Comparison of ENCODE assay signal across 32 mouse cellular contexts in genomic region chr10:92995186-92995585, GRCm38 (mm10).
"Had no signal": no experiment of that assay in that cellular context is flagged by ENCODE, and none has a peak within 500 bp of the region (broad histone marks: within the 10 kb centered on the region; RNA-seq: fewer than 3 reads in every experiment).

No protein-coding gene starts in this region.

- DNase-seq: heart, postnatal 10 days; heart, postnatal 14 days; heart, postnatal 36 days; kidney, adult 11 months; kidney, adult 18-20 months; kidney, adult 2 months; kidney, adult 8-10 months; kidney, adult 9 months; kidney, postnatal 10 days; kidney, postnatal 14 days; kidney, postnatal 25 days; kidney, postnatal 36 days; kidney, postnatal 4 days; layer of hippocampus, adult 9-11 months; layer of hippocampus, postnatal 36 days had no signal

- H3K4me3 ChIP-seq: heart, embryonic 13.5 days; heart, embryonic 15.5 days; hindbrain, embryonic 10.5 days; hindbrain, embryonic 12.5 days; hindbrain, embryonic 13.5 days; hindbrain, embryonic 15.5 days; intestine, embryonic 15.5 days; kidney, embryonic 15.5 days; layer of hippocampus, adult 2 months had no signal

- H3K9me3 ChIP-seq: heart, embryonic 13.5 days; heart, embryonic 15.5 days; hindbrain, embryonic 10.5 days; hindbrain, embryonic 12.5 days; hindbrain, embryonic 13.5 days; hindbrain, embryonic 15.5 days; intestine, embryonic 15.5 days; kidney, embryonic 15.5 days had no signal

- ATAC-seq: hindbrain, embryonic 16.5 days; hindbrain, postnatal 0 days; inflammation-experienced regulatory T-cells, adult 6 months; intestine, embryonic 15.5 days; intestine, embryonic 16.5 days; intestine, postnatal 0 days had no signal

- H3K4me2 ChIP-seq: heart, embryonic 11.5 days; heart, embryonic 13.5 days; heart, embryonic 15.5 days; hindbrain, embryonic 12.5 days; hindbrain, embryonic 13.5 days; hindbrain, embryonic 14.5 days; hindbrain, embryonic 15.5 days; intestine, embryonic 15.5 days; kidney, embryonic 15.5 days had no signal

- H3K36me3 ChIP-seq: heart, embryonic 13.5 days; heart, embryonic 15.5 days; hindbrain, embryonic 10.5 days; hindbrain, embryonic 12.5 days; hindbrain, embryonic 13.5 days; hindbrain, embryonic 15.5 days; intestine, embryonic 15.5 days; kidney, embryonic 15.5 days had no signal

- H3K27me3 ChIP-seq: heart, embryonic 13.5 days; heart, embryonic 15.5 days; hindbrain, embryonic 12.5 days; hindbrain, embryonic 13.5 days; hindbrain, embryonic 15.5 days; intestine, embryonic 15.5 days; kidney, embryonic 15.5 days had no signal

- H3K4me1 ChIP-seq: heart, embryonic 15.5 days; hindbrain, embryonic 10.5 days; hindbrain, embryonic 12.5 days; hindbrain, embryonic 13.5 days; hindbrain, embryonic 15.5 days; intestine, embryonic 15.5 days; kidney, embryonic 15.5 days had no signal

- H3K27ac ChIP-seq: heart, embryonic 13.5 days; heart, embryonic 15.5 days; hindbrain, embryonic 10.5 days; hindbrain, embryonic 12.5 days; hindbrain, embryonic 13.5 days; hindbrain, embryonic 14.5 days; hindbrain, embryonic 15.5 days; hindbrain, postnatal 0 days; intestine, embryonic 15.5 days; kidney, embryonic 15.5 days; kidney, postnatal 0 days; layer of hippocampus, adult 2 months had no signal

- H3K9ac ChIP-seq: heart, embryonic 13.5 days; heart, embryonic 15.5 days; hindbrain, embryonic 12.5 days; hindbrain, embryonic 13.5 days; hindbrain, embryonic 14.5 days; hindbrain, embryonic 15.5 days; intestine, embryonic 15.5 days; kidney, embryonic 15.5 days had no signal
